Mouse (Mus musculus) E14TG2a.4 (cell line): Measurements from ENCODE around the gene Zmynd12.

ENCODE experiments used
- H3K27me3 ChIP-seq: 2 replicates; pipeline ENCODE4 v1.6.1; 2014; ENCODE audit warnings: low read length, control low read depth; ENCODE audit not compliant: insufficient read depth
- H3K36me3 ChIP-seq: 2 replicates; pipeline ENCODE4 v1.6.1; 2014; ENCODE audit warnings: low read length, control low read depth; ENCODE audit not compliant: insufficient read depth
- H3K4me1 ChIP-seq: replicated peaks from 2 replicates; pipeline ENCODE4 v1.6.1; 2014; ENCODE audit warnings: low read depth, low read length, control low read depth
- H3K4me3 ChIP-seq: replicated peaks from 2 replicates; pipeline ENCODE4 v1.5.1; 2014; ENCODE audit warnings: mild to moderate bottlenecking, low read length
- H3K9me3 ChIP-seq: 2 replicates; pipeline ENCODE4 v1.6.1; 2014; ENCODE audit warnings: low read length, control low read depth
- CTCF ChIP-seq: conservative IDR thresholded peaks from 2 replicates; pipeline ENCODE4 v1.5.1; 2014; ENCODE audit warnings: low read length
- NANOG ChIP-seq: IDR thresholded peaks from 2 replicates; pipeline ENCODE4 v1.6.1; 2014; ENCODE audit warnings: borderline replicate concordance, low read length, mixed read lengths
- POU5F1 ChIP-seq: IDR thresholded peaks from 2 replicates; pipeline ENCODE4 v1.6.1; 2014; ENCODE audit warnings: low read length, borderline replicate concordance

Zmynd12 gene

DNA sequence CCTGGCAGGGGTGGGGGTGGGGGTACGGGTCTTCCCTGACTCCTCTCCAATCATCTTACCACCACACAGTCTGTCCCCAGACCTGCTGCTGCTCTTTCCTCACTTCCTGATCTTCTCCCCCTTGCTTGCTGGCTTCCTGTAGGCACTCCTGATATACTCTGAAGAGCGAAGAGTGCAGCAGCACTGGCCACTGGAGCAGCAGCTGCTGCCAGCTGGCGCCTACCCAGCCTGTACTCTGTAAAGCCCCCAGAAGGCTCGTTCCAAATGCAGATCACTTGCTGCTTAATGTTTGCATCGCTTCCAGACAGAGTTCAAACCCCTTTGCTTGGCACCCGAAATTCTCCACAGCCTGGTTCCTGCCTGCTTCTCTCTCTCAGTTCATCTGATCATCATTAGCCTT lies 9.8 kb upstream of the Zmynd12 start:
- TF ChIP-seq NANOG (no peak), CTCF (no peak), POU5F1 (no peak)
- Histone ChIP-seq H3K9me3 (no peaks in the 10 kb centered on the region), H3K4me1 (peaks cover 35% of the 10 kb centered on the region), H3K4me3 (no peak overlapping the region), H3K27me3 (no peaks in the 10 kb centered on the region), H3K36me3 (peaks cover 3% of the 10 kb centered on the region)

GRCm38 (mm10) chr4:119415072-119415753 lies 7.4 kb upstream of the Zmynd12 start, which contains the start of gene Ccdc30:
TSS of gene Ccdc30 (minus strand) at chr4:119415521.
- Histone ChIP-seq H3K9me3 (no peaks in the 10 kb centered on the region), H3K27me3 (no peaks in the 10 kb centered on the region), H3K4me1 (peaks cover 35% of the 10 kb centered on the region), H3K36me3 (peaks cover 26% of the 10 kb centered on the region), H3K4me3 (peak within 1 kb of the TSS; percentile 89)
- TF ChIP-seq NANOG (no peak), POU5F1 (no peak), CTCF (no peak)

DNA sequence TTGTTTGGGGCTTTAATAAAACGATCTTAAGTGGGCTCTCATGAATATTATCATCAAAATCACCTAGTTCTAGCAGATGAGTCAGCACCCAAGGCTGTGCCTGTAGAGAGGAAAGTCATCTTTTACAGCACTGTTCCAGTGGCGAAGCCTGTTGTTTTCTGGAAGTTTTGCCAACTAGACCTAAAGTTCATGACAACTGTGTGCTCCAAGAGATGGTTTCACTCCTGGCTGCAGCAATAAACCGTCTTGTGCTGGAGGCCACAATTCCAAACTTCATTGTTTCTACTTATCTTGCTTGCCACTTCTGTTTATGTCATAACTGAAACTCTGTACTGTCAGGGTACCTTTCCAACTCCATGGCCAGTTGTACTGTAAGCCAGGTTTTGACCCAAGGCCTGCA lies 5.3 kb upstream of the Zmynd12 start:
- peaks cover 30% of the 10 kb centered on the region for H3K4me1 ChIP-seq
- H3K36me3 ChIP-seq: peaks cover 36% of the 10 kb centered on the region
- H3K27me3 ChIP-seq: no peaks in the 10 kb centered on the region
- no peak overlapping the region for H3K4me3 ChIP-seq
- H3K9me3 ChIP-seq: no peaks in the 10 kb centered on the region
- TF ChIP-seq POU5F1 (no peak), NANOG (no peak), CTCF (no peak)

- no peaks in the 10 kb centered on the region for H3K27me3 ChIP-seq
- no peak overlapping the region for H3K4me3 ChIP-seq
- peaks cover 36% of the 10 kb centered on the region for H3K36me3 ChIP-seq
- no peaks in the 10 kb centered on the region for H3K9me3 ChIP-seq
- H3K4me1 ChIP-seq: peaks cover 24% of the 10 kb centered on the region
- no peak for TF ChIP-seq POU5F1
- no peak for TF ChIP-seq NANOG
- TF ChIP-seq CTCF: no peak
These were observed 4.7 kb upstream of the Zmynd12 start for GRCm38 (mm10) chr4:119417894-119418293.

DNA sequence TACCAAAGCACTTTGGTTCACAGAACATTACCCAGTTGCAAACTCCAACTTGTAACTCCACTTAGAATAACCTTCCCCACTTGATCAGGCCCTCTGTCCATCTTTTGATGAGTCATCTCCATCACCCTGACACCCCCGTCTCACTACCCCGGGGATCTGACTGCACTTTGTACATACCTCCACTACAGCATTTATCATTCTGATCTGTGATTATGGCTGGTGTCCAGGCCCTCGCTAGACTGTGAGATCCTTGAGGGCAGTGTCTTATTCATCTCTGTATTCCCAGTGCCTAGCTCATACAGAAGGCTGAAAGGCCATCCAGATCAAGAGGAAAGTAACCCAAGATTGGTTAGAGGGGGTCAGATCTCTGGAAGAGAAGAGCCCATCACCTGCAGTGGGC lies 1.4 kb upstream of the Zmynd12 start:
- Histone ChIP-seq H3K9me3 (no peaks in the 10 kb centered on the region), H3K4me1 (peaks cover 26% of the 10 kb centered on the region), H3K27me3 (no peaks in the 10 kb centered on the region), H3K36me3 (peaks cover 36% of the 10 kb centered on the region), H3K4me3 (peak overlapping the region; percentile 97)
- TF ChIP-seq CTCF (no peak), POU5F1 (no peak), NANOG (no peak)

DNA sequence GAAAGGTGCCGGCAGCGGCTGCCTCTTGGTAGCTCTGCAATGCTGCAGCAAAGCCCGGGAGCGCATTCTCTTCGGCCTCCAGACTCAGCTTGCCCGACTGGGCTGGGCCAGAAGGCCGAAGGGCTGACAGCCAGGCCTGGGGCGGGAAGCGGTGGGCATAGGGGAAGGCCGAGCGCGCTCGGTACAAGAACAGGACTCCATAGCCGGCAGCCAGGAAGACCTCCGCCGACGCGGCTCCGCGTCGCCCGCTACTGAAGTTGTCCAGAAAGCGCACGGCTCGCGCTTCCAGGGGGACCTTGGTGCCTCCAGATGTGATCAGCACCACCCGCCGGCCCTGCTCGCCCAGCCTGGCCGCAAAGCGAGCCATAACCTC lies 707 bp upstream of the Zmynd12 start:
- Histone ChIP-seq H3K4me1 (peaks cover 26% of the 10 kb centered on the region), H3K27me3 (no peaks in the 10 kb centered on the region), H3K9me3 (no peaks in the 10 kb centered on the region), H3K36me3 (peaks cover 36% of the 10 kb centered on the region), H3K4me3 (peak overlapping the region; percentile 97)
- TF ChIP-seq NANOG (no peak), CTCF (no peak), POU5F1 (no peak)

DNA sequence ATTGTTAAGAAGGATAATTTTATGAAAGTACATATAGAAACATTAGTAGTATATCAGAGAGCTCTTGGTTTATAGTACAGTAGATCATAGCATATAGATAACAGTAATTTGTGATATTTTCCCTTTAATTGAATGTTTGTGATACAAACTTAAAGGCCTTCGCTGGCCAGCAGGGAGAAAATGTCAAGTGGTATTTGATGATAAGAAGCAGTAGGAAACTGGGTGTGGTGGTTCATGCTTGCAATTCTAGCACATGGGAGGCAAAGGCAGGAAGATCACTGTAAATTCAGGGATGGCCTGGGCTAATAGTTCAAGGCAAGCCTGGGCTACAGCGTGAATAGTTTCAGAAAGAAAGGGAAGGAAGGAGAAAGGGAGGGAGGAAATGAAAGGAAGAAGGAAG lies 2.5 kb downstream of the Zmynd12 start:
- TF ChIP-seq POU5F1 (no peak), CTCF (no peak), NANOG (no peak)
- no peaks in the 10 kb centered on the region for H3K9me3 ChIP-seq

DNA sequence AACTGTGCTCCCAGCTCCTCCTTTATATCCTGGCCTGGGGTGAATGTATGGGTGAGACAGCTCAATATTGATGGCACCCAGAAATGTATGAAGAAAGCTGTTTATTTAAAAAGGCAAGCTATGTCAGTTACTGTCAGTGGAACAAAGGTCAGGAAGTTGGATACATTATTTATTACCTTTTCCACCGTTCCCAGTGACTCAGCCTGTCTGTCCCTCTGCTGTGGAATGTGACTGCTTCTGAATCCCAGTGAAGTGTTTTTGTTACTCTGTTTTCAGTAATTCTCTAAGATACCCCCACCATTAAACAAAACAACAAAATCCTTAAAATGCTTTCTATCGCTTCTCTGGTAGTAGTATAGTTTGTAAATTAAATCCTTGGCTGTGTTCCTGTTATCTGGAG lies 3.0 kb downstream of the Zmynd12 start:
- peaks cover 23% of the 10 kb centered on the region for H3K4me1 ChIP-seq
- peaks cover 6% of the 10 kb centered on the region for H3K36me3 ChIP-seq
- H3K9me3 ChIP-seq: no peaks in the 10 kb centered on the region
- no peak for TF ChIP-seq POU5F1
- no peak for TF ChIP-seq NANOG
- TF ChIP-seq CTCF: no peak
- H3K4me3 ChIP-seq: no peak overlapping the region
- H3K27me3 ChIP-seq: no peaks in the 10 kb centered on the region

More for the DNA sequence above, 2.5 kb downstream of the Zmynd12 start:
- Histone ChIP-seq H3K4me3 (no peak overlapping the region), H3K4me1 (peaks cover 26% of the 10 kb centered on the region), H3K36me3 (peaks cover 11% of the 10 kb centered on the region), H3K27me3 (no peaks in the 10 kb centered on the region)

DNA sequence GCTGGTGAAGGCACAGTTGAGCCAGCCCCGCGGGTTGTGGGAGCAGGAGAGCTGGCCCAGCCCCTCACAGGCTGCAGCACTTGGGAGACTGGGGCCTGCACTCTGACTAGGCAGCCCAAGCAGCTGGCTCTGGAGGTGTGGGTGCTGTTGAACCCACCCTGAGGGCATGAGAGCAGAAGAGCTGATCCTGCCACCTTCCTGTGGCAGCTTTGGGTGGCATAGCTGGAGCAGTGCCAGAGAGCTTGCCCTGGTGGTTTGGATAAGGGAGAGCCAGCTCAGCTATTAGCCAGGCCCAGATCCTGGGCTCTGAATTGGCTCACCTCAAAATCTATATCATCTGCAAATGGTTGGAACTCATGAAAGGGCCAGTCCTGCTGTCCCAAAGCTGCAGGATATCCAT lies 5.1 kb downstream of the Zmynd12 start:
- Histone ChIP-seq H3K4me1 (peaks cover 13% of the 10 kb centered on the region; the same call in 1 of the 2 replicates), H3K27me3 (no peaks in the 10 kb centered on the region), H3K9me3 (no peaks in the 10 kb centered on the region), H3K4me3 (no peak overlapping the region), H3K36me3 (no peaks in the 10 kb centered on the region)
- TF ChIP-seq POU5F1 (no peak), CTCF (no peak), NANOG (no peak)
